Mouse (Mus musculus): ENCODE results near the gene Krtap5-2. TPM values are rescaled to one million over a fixed set of nuclear protein-coding genes. Genes with fewer than 3 reads are reported as not detected.
"Not testable (repeated sequence)": the region's sequence is repeated elsewhere in the genome, so short reads cannot be mapped to it uniquely, and the experiment has no call there.

The Krtap5-2 gene
- total RNA-seq, 2 experiments from 2014 or later = not detected

- DNase-seq (ENCODE audit: low spot score in 2 of 2) = no peak
These were observed 35.1 kb downstream of the Krtap5-2 start for GRCm38 (mm10) chr7:142140696-142141095.

- not testable (repeated sequence) for DNase-seq (ENCODE audit: low spot score in 2 of 2)
These were observed 39.9 kb downstream of the Krtap5-2 start, which contains the start of gene Gm39115 for GRCm38 (mm10) chr7:142135934-142136333. Gene Gm39115, minus strand, starts transcription at chr7:142136034.

- DNase-seq (ENCODE audit: low spot score in 2 of 2) = no peak
These were observed 41.4 kb downstream of the Krtap5-2 start for GRCm38 (mm10) chr7:142134206-142134995.

GRCm38 (mm10) chr7:142128843-142129242, 47.0 kb downstream of the Krtap5-2 start:
- DNase-seq (ENCODE audit: low spot score in 2 of 2) = no peak

Other genes starting within 250 kb of the Krtap5-2 start
- 1 to 10 TPM; 7.0 to 7.3 TPM for gene Brsk2, start 226.3 kb downstream of the Krtap5-2 start, total RNA-seq (2021)
- gene Mob2, start 114.9 kb downstream of the Krtap5-2 start, total RNA-seq (2021) = 10 to 100 TPM; 50.1 to 52.1 TPM
- 1 to 10 TPM; 9.2 to 9.3 TPM for gene Dusp8, start 80.2 kb downstream of the Krtap5-2 start, total RNA-seq (2021)
- not detected for gene Gm45618, start 55.3 kb downstream of the Krtap5-2 start, total RNA-seq (2021)
- gene Gm39115, start 40.0 kb downstream of the Krtap5-2 start, total RNA-seq (2021) = not detected
- gene Gm45337, start 31.4 kb downstream of the Krtap5-2 start, total RNA-seq (2021) = not detected
- gene Gm29735, start 18.9 kb downstream of the Krtap5-2 start, total RNA-seq (2021) = not detected
- gene Gm4553, start 10.3 kb downstream of the Krtap5-2 start, total RNA-seq (2021) = not detected
- not detected for gene Gm10153, start 14.4 kb upstream of the Krtap5-2 start, total RNA-seq (2021)
- gene Krtap5-3, start 25.4 kb upstream of the Krtap5-2 start, total RNA-seq (2021) = not detected
- gene Gm7579, start 35.9 kb upstream of the Krtap5-2 start, total RNA-seq (2021) = not detected
- not detected for gene Krtap5-5, start 54.0 kb upstream of the Krtap5-2 start, total RNA-seq (2021)
- not detected for gene Gm40460, start 65.1 kb upstream of the Krtap5-2 start, total RNA-seq (2021)
- not detected for gene Gm2431, start 82.3 kb upstream of the Krtap5-2 start, total RNA-seq (2021)
- not detected for gene Gm4559, start 98.4 kb upstream of the Krtap5-2 start, total RNA-seq (2021)
- not detected for gene Krtap5-1, start 121.1 kb upstream of the Krtap5-2 start, total RNA-seq (2021)
- gene Krtap5-4, start 127.5 kb upstream of the Krtap5-2 start, total RNA-seq (2021) = not detected
- gene Ifitm10, start 197.7 kb upstream of the Krtap5-2 start, total RNA-seq (2021) = 1 to 10 TPM; 5.1 to 6.2 TPM
- gene Gm49369, start 206.7 kb upstream of the Krtap5-2 start, total RNA-seq (2021) = 1 to 10 TPM in 1 of 2 experiments, under 1 TPM in 1; 0.48 to 4.3 TPM
- 100 to 1,000 TPM; 536 to 544 TPM for gene Ctsd, start 212.0 kb upstream of the Krtap5-2 start, total RNA-seq (2021)

Data from adrenal gland, postnatal 4 days (tissue).